Mouse (Mus musculus) macrophage (primary cell): ENCODE measurements around the gene Polr3a. TPM values are rescaled to one million over a fixed set of nuclear protein-coding genes. Genes with fewer than 3 reads are reported as not detected.

Experiments
- polyA plus RNA-seq: library from polyadenylated mRNA; stranded (reverse); fragments of 250-400 nt; gene quantifications from 3 replicates; pipeline ENCODE4 v1.2.4, GENCODE M21; 2018; ENCODE audit warnings: inconsistent platforms

Polr3a gene
- polyA plus RNA-seq, 1 experiment from 2014 or later = 9.7 TPM

Other genes starting within 250 kb of the Polr3a start
- 0.34 to 0.41 TPM in 2 of 3 replicates, not detected in the other for gene Dlg5, start 241.1 kb downstream of the Polr3a start, polyA plus RNA-seq
- gene E330034G19Rik, start 193.8 kb downstream of the Polr3a start, polyA plus RNA-seq = not detected in 3 replicates
- 2,962 to 3,897 TPM (median 3,033 TPM) in 3 replicates for gene Rps24, start 67 bp upstream of the Polr3a start, polyA plus RNA-seq